Mouse (Mus musculus) embryonic facial prominence, embryonic 11.5 days (tissue): ENCODE results near the gene Pcnt. TPM values are rescaled to one million over a fixed set of nuclear protein-coding genes. Genes with fewer than 3 reads are reported as not detected.

ENCODE experiments used
- ATAC-seq: fragments of 200-750 bp; cut with Nextera tagmentation; replicated peaks from 2 replicates; pipeline ENCODE4 v1.8.0; 2017; ENCODE audit warnings: low read depth; ENCODE audit not compliant: insufficient number of reproducible peaks, low FRiP score, low TSS enrichment
- DNase-seq: peaks from one replicate; pipeline ENCODE4 v3.0.0-alpha.2; 2015; ENCODE audit warnings: low spot score
- H3K27ac ChIP-seq: fragments of 300-500 bp; sonication (generic); replicated peaks from 2 replicates; pipeline ENCODE4 v1.5.1; 2014; ENCODE audit warnings: mild to moderate bottlenecking, low read depth, low read length, control low read depth
- H3K27me3 ChIP-seq: fragments of 300-500 bp; sonication (generic); 2 replicates; pipeline ENCODE4 v1.6.1; 2014; ENCODE audit warnings: mild to moderate bottlenecking, low read length, moderate library complexity, mixed read lengths; ENCODE audit not compliant: control insufficient read depth, insufficient read depth
- H3K36me3 ChIP-seq: fragments of 300-500 bp; sonication (generic); replicated peaks from 2 replicates; pipeline ENCODE4 v1.6.1; 2014; ENCODE audit warnings: low read depth, mild to moderate bottlenecking, low read length, moderate library complexity, mixed read lengths; ENCODE audit not compliant: control insufficient read depth, insufficient read depth
- H3K4me1 ChIP-seq: fragments of 300-500 bp; sonication (generic); 2 replicates; pipeline ENCODE4 v1.6.1; 2014; ENCODE audit warnings: low read length, mixed read lengths; ENCODE audit not compliant: control insufficient read depth, insufficient read depth
- H3K4me2 ChIP-seq: fragments of 300-500 bp; sonication (generic); 2 replicates; pipeline ENCODE4 v1.6.1; 2014; ENCODE audit warnings: low read depth, mild to moderate bottlenecking, control low read depth, low read length, moderate library complexity
- H3K4me3 ChIP-seq: fragments of 300-500 bp; sonication (generic); 2 replicates; pipeline ENCODE4 v1.5.1; 2014; ENCODE audit warnings: low read depth, low read length, control low read depth
- H3K9ac ChIP-seq: fragments of 300-500 bp; sonication (generic); replicated peaks from 2 replicates; pipeline ENCODE4 v1.6.1; 2014; ENCODE audit warnings: mild to moderate bottlenecking, control low read depth, low read length
- H3K9me3 ChIP-seq: fragments of 300-500 bp; sonication (generic); replicated peaks from 2 replicates; pipeline ENCODE4 v1.6.1; 2016; ENCODE audit warnings: mild to moderate bottlenecking, low read length, inconsistent platforms, mixed read lengths; ENCODE audit not compliant: control insufficient read depth
- WGBS: fragments of 180-500 bp; shearing (Covaris S2); extraction: QIAGEN DNeasy Blood & Tissue Kit; methylation state at CpG from one replicate; pipeline ENCODE4 v1.1.7; 2014; 5-methylcytosine and 5-hydroxymethylcytosine counted together
- polyA plus RNA-seq: library from polyadenylated mRNA; unstranded; fragments of >200 nt; fragmentation: Nextera tagmentation; extraction: Ambion mirVana; gene quantifications from 2 replicates; pipeline ENCODE4 v1.2.1, GENCODE M21; 2014

Pcnt gene
- polyA plus RNA-seq, 1 experiment from 2014 or later: 14.3 TPM

DNA sequence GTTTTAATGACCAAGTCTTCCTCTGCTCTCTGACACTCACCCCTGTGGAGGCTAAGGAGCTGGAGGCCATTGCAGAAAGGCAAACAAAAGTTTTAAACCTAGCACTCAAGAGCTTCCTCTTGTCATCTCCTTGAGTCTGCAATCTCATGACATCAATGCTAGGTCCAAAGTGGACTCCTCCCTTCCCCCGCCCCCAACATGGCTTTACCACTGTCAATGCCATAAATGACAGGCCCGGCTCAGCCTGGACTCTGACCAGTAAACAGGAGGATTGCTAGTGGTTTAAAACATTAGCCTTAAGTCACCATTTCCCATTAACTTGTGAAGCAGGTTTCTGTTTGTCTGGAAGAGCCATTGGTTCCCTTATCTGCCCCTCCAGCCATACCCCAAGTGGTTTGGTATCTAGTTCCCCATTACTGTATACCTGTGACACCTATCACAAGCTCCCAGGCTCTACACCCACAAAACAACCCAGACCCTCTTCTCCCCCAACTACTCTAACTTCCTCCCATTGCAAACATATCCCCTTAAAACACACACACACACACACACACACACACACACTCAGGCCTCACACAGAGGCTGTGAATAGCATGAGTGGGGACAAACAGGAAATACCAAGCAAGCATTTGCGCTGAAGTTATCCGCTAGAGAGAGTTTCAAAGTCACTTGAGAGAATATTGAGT is 3.6 kb upstream of the Pcnt start:
- 82% methylated on average over 4 of the region's 4 CpGs for WGBS
- H3K9me3 ChIP-seq: no peaks in the 10 kb centered on the region
- H3K27me3 ChIP-seq: no peaks in the 10 kb centered on the region
- no peaks in the 10 kb centered on the region for H3K4me1 ChIP-seq
- no peak overlapping the region for H3K27ac ChIP-seq
- no peak for ATAC-seq
- no peak overlapping the region for H3K4me3 ChIP-seq
- H3K36me3 ChIP-seq: no peaks in the 10 kb centered on the region
- no peak overlapping the region for H3K9ac ChIP-seq
- DNase-seq: no peak
- no peak overlapping the region for H3K4me2 ChIP-seq

DNA sequence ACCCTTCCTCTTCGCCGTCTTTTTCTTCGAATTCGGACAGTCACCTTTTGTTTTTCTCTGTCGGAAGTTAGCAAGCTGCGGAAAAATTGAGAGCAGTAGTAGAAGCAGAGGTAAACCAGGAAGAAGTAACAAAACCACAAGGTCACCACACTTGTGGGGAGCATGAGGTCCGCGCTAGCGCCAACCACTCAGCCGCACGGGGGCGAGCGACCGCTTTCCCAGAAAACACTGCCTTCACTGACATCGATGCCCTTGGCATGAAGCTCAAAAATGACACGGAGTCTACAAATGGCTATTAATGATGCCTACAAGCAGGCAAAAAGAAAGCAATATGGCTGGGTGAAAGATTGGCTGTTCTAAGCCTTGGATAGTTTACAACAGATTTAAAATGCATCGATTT is 2.3 kb downstream of the Pcnt start, which contains the start of gene AC141477.1:
AC141477.1 (minus strand) TSS at position 164 of the 400 bp plus-strand sequence.
- no peak within 1 kb of the TSS for H3K27ac ChIP-seq
- no peaks in the 10 kb centered on the region for H3K9me3 ChIP-seq
- no peak within 1 kb of the TSS for H3K4me3 ChIP-seq
- ATAC-seq (no peak), DNase-seq (no peak)
- no peaks in the 10 kb centered on the region for H3K27me3 ChIP-seq
- no peaks in the 10 kb centered on the region for H3K4me1 ChIP-seq
- H3K4me2 ChIP-seq: no peak within 1 kb of the TSS
- WGBS: 93% methylated on average over 17 of the region's 17 CpGs
- peaks cover 12% of the 10 kb centered on the region for H3K36me3 ChIP-seq
- H3K9ac ChIP-seq: no peak within 1 kb of the TSS; the same call in 1 of the 2 replicates

DNA sequence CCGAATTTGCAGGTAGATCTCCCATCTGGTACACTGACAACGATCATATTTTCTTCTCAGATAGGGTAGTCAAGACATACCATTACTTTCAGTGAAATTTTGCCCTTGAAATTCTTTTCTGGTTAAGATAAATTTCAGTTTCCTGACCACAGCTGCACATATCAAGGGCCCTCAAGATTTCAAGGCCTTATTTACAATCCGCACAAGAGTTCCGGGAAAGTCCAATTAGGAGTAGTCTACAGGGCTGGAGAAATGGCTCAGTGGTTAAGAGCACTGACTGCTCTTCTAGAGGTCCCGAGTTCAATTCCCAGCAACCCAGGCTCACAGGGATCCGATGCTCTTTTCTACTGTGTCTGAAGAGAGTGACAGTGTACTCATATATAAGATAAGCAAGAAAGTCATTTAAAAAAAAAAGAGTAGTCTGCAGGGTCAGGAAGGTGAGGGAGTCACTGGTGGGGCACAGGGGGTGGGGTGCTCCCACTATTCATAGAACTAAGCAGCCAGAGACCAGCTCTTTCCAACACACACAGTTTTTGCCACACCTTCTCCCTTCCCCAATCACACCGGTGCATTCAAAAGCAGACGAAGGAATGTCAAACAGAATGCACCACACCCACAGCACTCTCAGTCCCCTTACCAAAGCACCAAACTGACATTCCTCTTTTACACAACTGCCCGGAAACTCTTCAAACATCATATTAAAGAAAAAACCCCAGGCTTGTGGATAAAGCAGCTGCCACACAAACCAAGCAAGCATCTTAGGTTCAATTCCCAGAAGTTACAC is 3.3 kb downstream of the Pcnt start:
- H3K9me3 ChIP-seq: no peaks in the 10 kb centered on the region
- H3K27ac ChIP-seq: no peak overlapping the region
- no peak for ATAC-seq
- no peak overlapping the region for H3K4me3 ChIP-seq
- H3K4me1 ChIP-seq: no peaks in the 10 kb centered on the region
- WGBS: 95% methylated on average over 9 of the region's 9 CpGs
- no peak for DNase-seq
- no peaks in the 10 kb centered on the region for H3K27me3 ChIP-seq
- no peak overlapping the region for H3K4me2 ChIP-seq
- H3K36me3 ChIP-seq: peaks cover 12% of the 10 kb centered on the region
- H3K9ac ChIP-seq: no peak overlapping the region

DNA sequence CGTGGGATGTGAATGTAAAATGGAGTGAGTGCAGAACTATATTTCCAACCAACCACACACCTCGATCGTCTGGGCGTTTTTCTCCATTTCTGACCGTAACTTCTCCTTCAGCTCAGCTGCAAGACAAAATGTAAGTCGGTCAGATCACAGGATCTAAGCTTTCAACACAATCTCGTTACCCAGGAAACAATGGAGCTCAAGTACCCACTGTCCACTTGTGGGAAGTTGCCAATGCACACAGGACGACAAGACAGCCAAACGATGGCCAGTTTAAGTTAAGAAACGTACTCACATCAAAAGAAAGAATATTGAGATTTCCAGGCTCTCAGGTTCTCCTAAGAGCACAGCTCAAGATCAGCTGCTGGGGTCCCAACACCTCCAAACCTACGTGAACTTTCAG is 8.7 kb downstream of the Pcnt start:
- Histone ChIP-seq H3K4me3 (no peak overlapping the region), H3K4me2 (no peak overlapping the region), H3K4me1 (no peaks in the 10 kb centered on the region), H3K36me3 (peaks cover 26% of the 10 kb centered on the region), H3K27ac (no peak overlapping the region), H3K9me3 (no peaks in the 10 kb centered on the region), H3K9ac (no peak overlapping the region), H3K27me3 (no peaks in the 10 kb centered on the region)
- ATAC-seq (no peak), DNase-seq (no peak)
- 93% methylated on average over 11 of the region's 11 CpGs for WGBS

DNA sequence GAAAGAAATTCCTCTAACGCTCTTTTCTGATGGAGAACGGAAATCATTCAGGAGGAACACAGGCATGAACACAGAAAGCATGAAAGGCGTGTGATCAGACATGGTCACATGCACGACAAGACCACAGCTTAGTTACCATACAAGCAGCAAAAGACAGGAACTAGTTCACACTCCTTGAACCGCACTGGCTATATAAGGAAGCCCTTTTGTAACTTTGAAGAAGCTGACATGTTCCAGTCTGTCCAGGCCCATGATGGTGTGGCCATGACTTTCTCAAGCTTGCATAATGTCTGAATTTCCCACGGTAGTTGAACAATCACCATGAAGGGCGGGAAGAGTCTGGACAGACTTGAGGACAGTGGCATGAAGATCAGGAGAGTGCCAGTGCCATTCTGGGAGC is 16.9 kb downstream of the Pcnt start:
- no peak overlapping the region for H3K9ac ChIP-seq
- H3K4me2 ChIP-seq: no peak overlapping the region
- no peak for ATAC-seq
- H3K36me3 ChIP-seq: peaks cover 12% of the 10 kb centered on the region
- no peaks in the 10 kb centered on the region for H3K4me1 ChIP-seq
- no peak overlapping the region for H3K27ac ChIP-seq
- no peak for DNase-seq
- no peaks in the 10 kb centered on the region for H3K27me3 ChIP-seq
- WGBS: 94% methylated on average over 7 of the region's 7 CpGs
- no peaks in the 10 kb centered on the region for H3K9me3 ChIP-seq
- H3K4me3 ChIP-seq: no peak overlapping the region

DNA sequence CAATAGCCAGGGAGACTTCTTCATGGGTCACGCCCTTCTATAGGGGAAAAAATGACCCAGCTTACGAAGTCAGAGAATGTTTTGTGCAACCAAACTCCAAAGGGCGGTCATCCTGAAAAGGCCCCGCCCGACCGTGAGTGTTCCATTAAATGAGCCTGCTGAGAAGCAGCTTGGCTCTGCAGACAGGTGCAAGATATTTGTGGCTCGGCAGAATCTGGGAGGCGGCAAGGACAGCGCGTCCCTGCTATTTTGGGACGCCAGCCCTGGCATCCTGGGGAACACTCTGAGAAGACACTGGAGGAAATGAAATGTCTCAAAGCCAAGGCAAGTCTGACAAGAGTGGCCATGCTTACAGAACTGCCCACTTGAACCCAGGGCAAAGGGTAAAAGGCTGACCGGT is 25.8 kb downstream of the Pcnt start:
- H3K9ac ChIP-seq: no peak overlapping the region
- no peaks in the 10 kb centered on the region for H3K4me1 ChIP-seq
- H3K27ac ChIP-seq: no peak overlapping the region
- no peaks in the 10 kb centered on the region for H3K27me3 ChIP-seq
- no peak for DNase-seq
- H3K4me3 ChIP-seq: no peak overlapping the region
- ATAC-seq: no peak
- H3K36me3 ChIP-seq: peaks cover 15% of the 10 kb centered on the region
- 93% methylated on average over 12 of the region's 12 CpGs for WGBS
- H3K4me2 ChIP-seq: no peak overlapping the region
- H3K9me3 ChIP-seq: no peaks in the 10 kb centered on the region

DNA sequence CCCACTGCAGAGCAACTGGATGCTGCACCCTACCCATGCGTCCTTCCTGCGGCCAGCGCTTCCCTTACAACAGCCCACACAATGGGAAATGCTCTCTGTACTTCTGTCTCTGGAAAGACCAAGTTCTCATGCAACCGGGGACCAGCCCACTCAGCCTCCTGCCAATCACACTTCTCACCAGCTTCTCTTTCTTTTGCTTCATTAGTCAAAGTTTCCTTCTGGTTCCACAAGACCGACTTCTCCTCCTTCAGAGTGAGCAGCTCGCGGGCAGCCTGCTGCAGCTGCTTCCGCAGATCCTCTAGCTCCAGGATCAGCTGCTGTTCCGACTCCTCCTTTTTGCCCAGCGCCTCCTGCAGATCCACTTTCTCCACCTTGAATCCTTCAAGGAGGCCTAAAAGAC is 34.1 kb downstream of the Pcnt start:
- DNase-seq (no peak), ATAC-seq (no peak)
- Histone ChIP-seq H3K27me3 (no peaks in the 10 kb centered on the region), H3K4me2 (no peak overlapping the region), H3K4me3 (no peak overlapping the region), H3K9me3 (no peaks in the 10 kb centered on the region), H3K9ac (no peak overlapping the region), H3K27ac (no peak overlapping the region), H3K4me1 (no peaks in the 10 kb centered on the region), H3K36me3 (peaks cover 17% of the 10 kb centered on the region)
- WGBS: 93% methylated on average over 10 of the region's 10 CpGs

DNA sequence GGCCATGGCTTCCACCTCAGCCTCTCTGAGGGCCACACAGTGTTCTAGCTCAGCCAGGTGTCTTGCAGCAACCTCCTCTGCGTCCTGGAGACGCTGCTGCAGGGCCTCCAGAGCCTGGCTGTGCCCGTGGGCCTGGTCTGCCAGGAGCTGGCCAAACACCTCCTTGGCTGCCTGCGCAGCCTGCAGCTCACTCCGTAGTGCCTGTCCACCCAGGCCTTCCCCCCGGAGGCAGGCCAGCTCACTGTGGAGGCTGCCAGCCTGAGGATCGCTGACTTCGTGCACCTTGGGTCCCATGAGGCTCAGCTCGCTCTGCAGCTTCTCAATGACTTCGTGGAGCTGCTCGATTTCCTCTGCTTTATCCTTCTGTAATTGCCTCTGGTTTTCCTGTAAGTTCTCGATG is 50.0 kb downstream of the Pcnt start:
- Histone ChIP-seq H3K27me3 (no peaks in the 10 kb centered on the region), H3K9ac (no peak overlapping the region), H3K4me2 (no peak overlapping the region), H3K9me3 (no peaks in the 10 kb centered on the region), H3K36me3 (peaks cover 7% of the 10 kb centered on the region), H3K4me1 (no peaks in the 10 kb centered on the region), H3K27ac (no peak overlapping the region), H3K4me3 (no peak overlapping the region)
- ATAC-seq (no peak), DNase-seq (no peak)
- WGBS: 95% methylated on average over 12 of the region's 12 CpGs
